Mouse (Mus musculus) adrenal gland, postnatal 14 days (tissue): ENCODE measurements at regions not wholly inside any gene's neighbourhood (a gene's known extent, or its start where the extent isn't known, plus 50 kb on each side); places are given as distances from the start of the nearest gene placed in this dataset.
"Not testable (repeated sequence)": the region's sequence is repeated elsewhere in the genome, so short reads cannot be mapped to it uniquely, and the experiment has no call there.

Experiments
- DNase-seq: peaks from one replicate; pipeline ENCODE4 v3.0.0; 2021; ENCODE audit warnings: mixed read lengths

DNA sequence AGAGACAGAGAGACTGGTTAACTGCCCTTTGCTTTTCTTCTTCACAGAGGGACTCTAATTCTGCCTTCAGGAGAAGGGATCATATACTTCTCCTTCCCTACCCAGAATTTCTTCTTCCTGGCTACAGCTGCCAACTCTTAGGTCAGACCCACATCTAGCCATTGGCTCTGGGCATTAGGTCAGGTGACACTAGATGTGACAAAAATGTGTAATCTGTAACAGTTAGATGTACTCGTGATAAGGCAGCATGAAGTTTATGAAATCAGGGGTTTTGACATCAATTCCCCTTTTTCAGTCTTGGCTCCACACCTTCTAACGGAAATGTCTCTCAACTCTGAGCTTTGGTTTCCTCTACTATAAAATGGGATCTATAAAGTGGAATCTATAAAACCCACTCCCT, 428.4 kb downstream of the Bmper start:
- no peak for DNase-seq

DNA sequence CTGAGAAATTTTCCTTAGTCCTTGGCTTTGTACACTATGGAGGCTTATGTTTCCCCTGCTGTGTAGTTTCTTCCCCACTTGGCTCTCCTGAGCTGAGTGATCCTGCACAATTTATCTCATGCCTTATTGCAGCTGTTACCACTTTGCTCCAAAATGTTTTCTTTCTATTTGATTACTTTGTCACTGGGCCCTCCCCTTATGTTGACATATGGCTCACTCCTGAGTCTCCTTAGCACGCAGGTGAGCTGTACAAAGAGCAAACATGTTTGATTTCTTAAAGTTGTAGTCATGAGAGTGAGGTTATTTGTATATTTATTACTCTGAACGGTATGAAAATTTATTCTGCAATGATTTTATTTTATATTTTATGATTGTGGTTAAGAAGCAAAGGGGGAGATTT, 430.2 kb downstream of the Bmper start:
- DNase-seq, result no peak

DNA sequence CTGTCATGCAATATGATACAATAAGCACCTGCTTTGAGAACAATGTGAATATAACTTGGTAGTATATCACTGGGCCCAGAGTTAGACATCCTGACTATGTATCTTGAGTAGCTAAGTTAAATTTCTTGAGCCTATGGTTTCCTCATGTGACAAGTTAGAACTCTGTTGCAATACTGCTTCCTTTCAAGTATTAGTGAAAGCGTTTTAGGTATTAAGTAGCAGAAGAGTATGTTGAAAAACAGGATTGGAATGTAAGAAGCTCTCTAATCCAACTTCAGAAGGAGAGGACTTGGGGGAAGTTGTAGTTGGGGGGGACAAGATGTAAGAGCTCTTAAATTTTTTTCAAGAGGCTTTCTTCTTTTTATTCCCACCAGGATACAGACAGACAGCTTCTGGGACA, 431.9 kb downstream of the Bmper start:
- no peak for DNase-seq

DNA sequence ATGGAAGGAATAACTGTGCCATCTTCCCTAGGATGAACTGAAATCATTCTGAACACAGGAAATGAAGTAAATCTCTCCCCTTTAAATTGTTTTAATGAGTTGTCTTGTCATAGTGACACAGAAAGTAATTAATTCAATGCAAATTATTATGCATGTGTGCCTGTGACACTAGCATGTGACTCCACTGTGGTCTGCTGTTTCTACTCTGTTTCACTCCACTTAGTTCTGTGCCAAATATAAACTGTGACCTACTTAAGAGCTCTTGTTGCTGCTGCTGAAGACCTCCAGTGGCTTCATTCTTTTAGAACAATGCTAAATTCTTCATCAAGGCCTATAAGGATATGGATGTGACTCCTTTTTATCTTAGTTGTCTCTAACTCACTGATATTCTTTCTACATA, 431.8 kb upstream of the Npsr1 start:
- DNase-seq, result no peak

DNA sequence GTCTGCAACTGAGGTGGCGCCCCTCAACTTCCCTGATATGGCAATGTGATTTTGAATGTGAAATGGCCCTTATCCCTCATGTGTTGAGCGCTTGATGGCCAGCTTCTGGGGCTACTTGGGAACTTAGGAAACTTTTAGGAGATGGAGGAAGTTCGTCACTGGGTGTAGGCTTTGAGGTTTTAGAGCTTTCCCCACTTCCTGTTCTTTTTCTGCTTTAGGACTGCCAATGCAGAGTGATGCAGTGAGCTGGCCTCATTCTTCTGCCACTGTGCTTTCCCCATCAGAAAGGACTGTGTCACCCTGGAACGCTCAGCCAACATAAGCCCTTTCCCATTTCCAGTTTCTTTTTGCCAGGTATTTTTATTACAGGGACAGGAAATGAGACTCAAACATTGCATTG, 428.6 kb upstream of the Npsr1 start:
- no peak for DNase-seq

DNA sequence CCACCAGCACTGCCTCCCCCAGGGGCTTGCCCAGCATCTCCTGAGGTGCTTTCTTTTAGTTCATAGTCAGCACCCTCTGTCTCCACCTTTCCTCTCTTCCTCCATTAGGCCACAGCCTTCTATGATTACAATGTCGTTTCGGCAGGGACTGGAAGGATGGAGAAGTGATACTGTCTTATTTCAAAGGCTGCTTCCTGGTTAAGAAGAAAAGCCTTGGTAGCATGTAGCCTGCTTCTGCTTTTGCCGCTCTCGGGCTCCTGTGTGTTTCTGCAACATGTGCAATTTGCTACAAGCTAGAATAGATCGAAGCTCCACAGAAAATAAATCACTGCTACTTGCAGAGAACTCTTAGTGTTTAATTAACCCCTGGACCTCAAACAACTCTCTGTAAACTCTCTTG, 427.2 kb upstream of the Npsr1 start:
- no peak for DNase-seq

DNA sequence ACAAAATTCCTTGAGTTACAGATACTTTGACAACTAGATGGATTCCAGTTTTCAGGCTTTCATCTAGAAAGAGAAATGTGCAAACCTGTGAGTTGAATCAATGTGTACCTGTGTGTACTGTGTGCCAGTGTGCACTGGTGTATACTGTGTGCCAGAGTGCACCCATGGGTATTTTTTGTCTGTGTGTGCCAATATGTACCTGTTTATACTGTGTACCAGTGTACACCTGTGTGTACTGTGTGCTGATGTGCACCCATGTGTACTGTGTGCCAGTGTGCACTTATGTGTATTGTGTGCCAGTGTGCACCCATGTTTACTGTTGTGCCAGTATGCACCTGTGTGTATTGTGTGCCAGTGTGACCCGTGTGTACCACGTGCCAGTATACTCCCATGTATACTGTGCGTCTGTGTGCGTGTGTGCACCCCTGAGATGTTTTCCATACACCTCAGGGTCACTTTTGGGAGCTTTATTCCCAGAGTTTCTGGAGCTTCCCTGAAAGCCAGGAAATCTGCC, 424.4 kb upstream of the Npsr1 start:
- no peak for DNase-seq

DNA sequence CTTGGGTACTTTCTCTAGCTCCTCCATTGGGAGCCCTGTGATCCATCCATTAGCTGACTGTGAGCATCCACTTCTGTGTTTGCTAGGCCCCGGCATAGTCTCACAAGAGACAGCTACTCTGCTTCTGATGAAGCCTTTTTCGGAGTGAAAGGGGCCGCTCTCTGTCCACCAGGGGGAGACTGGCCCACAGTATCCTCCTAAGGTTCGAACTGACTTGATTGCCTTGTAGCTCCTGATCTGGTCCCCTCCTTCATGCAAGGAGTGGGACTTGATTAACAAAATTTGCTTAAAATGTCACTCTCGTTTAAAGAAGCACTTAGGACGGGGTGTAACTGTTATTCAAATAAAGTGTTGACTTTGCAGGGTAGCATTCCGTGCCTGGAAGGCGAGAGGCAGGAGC, 423.0 kb upstream of the Npsr1 start:
- DNase-seq, result peak; percentile 7

DNA sequence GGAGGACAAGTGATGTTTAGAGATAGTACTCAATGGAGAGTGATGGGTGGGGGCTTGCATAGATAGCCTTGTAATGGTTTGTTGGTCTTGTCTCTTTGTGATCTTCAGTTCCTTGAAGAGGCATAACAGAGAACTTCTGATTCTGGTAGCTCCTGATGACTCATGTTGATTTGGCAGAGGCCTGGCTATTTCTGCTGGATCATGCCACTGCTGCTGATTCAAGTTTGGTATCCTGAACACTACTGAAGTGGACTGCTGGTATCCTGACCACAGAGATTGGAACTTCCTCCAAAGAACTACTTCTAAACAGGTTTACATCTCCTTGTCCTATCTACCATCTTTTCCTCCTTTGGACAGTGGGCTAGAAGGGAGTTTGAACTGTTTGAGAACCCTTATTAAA, 408.3 kb upstream of the Npsr1 start:
- no peak for DNase-seq

DNA sequence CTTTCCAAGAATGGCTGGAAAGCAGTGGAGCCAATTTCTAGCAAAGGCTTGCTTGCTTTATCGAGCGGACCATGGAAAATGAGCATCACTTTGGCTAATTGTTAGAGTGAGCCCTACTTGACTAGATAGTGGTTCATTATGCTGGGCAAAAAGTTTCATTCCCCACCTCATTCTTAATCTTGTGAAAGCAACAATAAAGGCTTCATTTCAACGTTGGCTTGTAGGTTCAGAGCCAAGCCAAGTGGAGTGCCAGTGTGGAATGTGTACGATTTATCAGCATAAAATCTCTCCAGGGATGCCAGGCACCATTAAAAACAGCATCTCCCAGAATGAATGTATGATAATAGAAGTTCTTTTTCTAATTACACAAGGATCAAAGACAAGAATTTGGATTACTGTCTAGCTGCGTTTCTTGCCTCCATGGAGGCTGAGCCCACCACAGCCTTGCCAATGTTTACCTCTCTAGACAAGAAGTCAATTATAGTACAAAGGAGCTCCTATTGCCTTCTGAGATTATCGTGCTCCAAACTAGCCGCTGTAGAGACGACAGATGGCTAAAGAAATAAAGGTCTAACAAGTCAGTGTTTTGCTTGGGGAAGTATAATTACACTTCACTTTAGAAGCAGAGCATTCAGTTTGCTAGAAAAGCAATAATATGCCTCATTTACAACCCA, 404.9 kb upstream of the Npsr1 start:
- DNase-seq, result no peak

DNA sequence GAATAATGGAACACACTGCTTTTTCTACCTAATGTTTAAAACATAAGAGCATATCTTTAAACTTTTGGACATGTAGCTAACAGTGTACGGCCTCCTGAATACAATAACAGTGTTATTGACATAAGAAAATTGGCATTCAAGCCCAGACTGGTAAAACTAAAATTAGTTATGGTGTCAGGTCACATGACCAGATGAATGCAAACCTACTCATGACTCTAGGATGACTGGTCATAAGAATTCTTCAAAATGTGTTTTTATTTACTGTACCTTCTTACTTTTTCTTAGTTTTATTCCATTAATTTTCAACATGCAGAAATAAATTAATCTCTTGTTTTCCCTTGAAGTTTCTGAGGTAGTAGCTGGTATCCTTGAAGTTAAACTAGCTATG, 404.4 kb upstream of the Npsr1 start:
- DNase-seq, result no peak

DNA sequence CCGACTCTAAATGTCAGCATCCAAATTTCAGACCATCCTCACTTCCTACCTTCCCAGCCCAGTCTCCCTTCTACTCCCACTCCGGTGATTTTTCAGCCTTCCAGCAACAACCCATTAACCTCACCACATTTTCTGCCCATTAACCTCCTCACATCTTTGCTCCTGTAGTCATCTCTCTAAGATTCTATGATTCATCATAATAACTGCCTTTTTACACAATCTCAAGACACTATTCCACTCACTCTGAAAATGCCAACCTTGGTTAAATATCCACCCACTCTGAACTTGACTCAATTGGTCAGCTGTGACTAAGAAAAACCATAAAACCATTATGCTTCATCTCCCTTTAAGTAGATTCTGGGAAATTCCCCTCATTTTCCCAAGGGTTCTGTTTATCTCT, 403.3 kb upstream of the Npsr1 start:
- no peak for DNase-seq

DNA sequence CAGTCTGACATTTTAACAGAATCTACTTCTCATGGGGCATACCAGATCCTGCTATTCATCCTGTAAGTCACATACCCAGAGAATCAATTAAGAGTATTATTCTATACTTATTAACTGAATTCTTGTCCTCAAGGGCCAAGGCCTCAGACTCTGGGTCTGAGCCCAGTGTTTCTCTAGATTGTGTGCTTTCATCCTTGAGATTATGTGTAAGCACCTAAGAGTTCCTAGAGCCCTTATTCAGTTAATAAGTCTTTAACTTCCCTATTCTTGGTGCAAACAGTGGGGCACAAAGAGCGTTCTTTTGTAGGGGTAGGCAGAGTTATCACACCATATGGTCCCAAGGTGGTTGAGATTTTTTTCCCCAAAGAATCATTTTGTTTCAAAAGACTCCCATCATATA, 397.2 kb upstream of the Npsr1 start:
- no peak for DNase-seq

DNA sequence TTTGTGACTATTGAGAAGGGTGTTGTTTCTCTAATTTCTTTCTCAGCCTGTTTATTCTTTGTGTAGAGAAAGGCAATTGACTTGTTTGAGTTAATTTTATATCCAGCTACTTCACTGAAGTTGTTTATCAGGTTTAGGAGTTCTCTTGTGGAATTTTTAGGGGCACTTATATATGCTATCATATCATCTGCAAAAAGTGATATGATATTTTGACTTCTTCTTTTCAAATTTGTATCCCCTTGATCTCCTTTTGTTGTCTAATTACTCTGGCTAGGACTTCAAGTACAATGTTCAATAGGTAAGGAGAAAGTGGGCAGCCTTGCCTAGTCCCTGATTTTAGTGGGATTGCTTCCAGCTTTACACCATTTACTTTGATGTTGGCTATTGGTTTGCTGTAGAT, 380.2 kb upstream of the Npsr1 start:
- not testable (repeated sequence) for DNase-seq

DNA sequence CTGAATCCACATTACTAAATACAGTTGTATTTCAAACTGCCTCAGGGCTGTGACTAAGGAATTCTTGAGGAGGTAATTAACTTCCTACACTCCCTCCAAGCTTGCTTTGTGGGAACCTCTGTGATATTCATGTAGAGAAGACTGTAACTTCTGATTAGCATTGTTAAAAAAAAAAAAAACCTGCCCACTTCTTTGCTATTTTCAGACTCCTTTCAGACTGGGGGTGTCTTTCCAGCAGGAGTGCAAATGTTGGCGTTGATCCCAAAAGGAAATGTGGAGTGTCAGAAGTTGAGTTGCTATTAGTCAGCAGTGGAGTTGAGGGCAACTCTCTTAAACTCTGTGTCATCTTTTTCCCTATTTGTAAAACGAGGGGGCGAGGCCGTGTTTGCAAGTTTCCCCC, 369.0 kb upstream of the Npsr1 start:
- DNase-seq, result no peak

DNA sequence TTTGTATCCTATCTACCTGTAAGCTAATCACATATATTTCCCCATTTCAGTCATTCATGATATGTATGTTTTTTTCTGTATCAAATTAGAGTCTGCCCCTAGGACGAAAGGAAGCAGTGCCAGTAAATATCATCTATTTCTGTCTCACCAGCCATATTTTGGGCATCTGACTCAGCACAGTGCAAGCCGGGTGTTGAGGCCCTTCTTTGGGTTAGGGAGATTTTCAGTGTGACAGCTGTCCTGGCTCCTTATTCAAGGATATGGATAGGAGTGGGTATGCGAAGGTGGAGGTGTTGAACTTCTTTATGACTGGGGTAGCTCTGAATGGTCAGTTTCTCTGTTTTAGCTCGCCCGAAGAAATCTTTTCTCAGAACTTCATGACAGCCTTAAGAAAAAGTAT, 345.3 kb upstream of the Npsr1 start:
- no peak for DNase-seq

DNA sequence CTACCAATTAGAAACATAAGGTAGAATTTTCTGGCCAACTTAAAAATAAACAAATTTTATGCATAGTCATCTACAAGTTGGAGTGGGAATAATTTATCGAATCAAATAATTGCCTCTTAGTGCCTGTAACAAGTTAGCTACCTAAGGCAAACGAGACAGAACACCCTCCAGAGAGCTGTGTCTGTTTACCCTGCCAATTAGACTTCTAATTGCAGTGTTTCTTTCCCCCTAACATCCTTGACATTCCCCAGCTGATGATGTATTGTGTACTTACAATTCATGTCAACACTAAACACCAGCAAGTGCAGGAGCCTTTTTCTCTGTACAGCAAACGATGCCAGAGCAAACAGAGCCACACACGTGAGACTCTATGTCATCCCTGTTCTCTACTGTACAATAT, 311.1 kb upstream of the Npsr1 start:
- no peak for DNase-seq
